Mouse (Mus musculus): ENCODE results near the gene Ywhag.
A peak's percentile ranks its signal among the peaks of the same experiment; 100 is the strongest.

Ywhag gene

GRCm38 (mm10) chr5:135934481-135935175 is at the start of gene Ywhag:
Gene Ywhag (minus strand): TSS chr5:135934616.
- peak; percentile 100 for DNase-seq (ENCODE audit: low spot score)

- peak; percentile 89 for DNase-seq (ENCODE audit: low spot score)
These were observed 48.0 kb upstream of the Ywhag start for GRCm38 (mm10) chr5:135982398-135982797.

- no peak for DNase-seq (ENCODE audit: low spot score)
These were observed 45.5 kb upstream of the Ywhag start, which contains the start of gene Zp3 for GRCm38 (mm10) chr5:135979904-135980303. Gene Zp3 (plus strand): TSS chr5:135980099.

- no peak for DNase-seq (ENCODE audit: low spot score)
These were observed 45.0 kb upstream of the Ywhag start for GRCm38 (mm10) chr5:135979381-135979780.

GRCm38 (mm10) chr5:135975893-135976668 is 41.7 kb upstream of the Ywhag start:
- DNase-seq (ENCODE audit: low spot score): no peak

GRCm38 (mm10) chr5:135974365-135974764 is 39.9 kb upstream of the Ywhag start, which contains the start of gene Ssc4d:
Gene Ssc4d (minus strand): TSS chr5:135974531.
- no peak for DNase-seq (ENCODE audit: low spot score)

- no peak for DNase-seq (ENCODE audit: low spot score)
These were observed 37.5 kb upstream of the Ywhag start for GRCm38 (mm10) chr5:135971876-135972275.

- DNase-seq (ENCODE audit: low spot score): no peak
These were observed 35.8 kb upstream of the Ywhag start for GRCm38 (mm10) chr5:135970247-135970646.

- DNase-seq (ENCODE audit: low spot score): peak; percentile 64
These were observed 34.4 kb upstream of the Ywhag start for GRCm38 (mm10) chr5:135968781-135969180.

- peak; percentile 43 for DNase-seq (ENCODE audit: low spot score)
These were observed 32.5 kb upstream of the Ywhag start for GRCm38 (mm10) chr5:135966866-135967265.

- DNase-seq (ENCODE audit: low spot score): peak; percentile 76
These were observed 31.1 kb upstream of the Ywhag start for GRCm38 (mm10) chr5:135965501-135965930.

- DNase-seq (ENCODE audit: low spot score): no peak
These were observed 28.8 kb upstream of the Ywhag start for GRCm38 (mm10) chr5:135963280-135963627.

- peak; percentile 100 for DNase-seq (ENCODE audit: low spot score)
These were observed 28.3 kb upstream of the Ywhag start for GRCm38 (mm10) chr5:135962492-135963279.

- no peak for DNase-seq (ENCODE audit: low spot score)
These were observed 27.7 kb upstream of the Ywhag start for GRCm38 (mm10) chr5:135962125-135962491.

- no peak for DNase-seq (ENCODE audit: low spot score)
These were observed 26.7 kb upstream of the Ywhag start for GRCm38 (mm10) chr5:135960909-135961635.

GRCm38 (mm10) chr5:135959911-135960310 is 25.5 kb upstream of the Ywhag start:
- peak; percentile 81 for DNase-seq (ENCODE audit: low spot score)

GRCm38 (mm10) chr5:135958367-135958766 is 24.0 kb upstream of the Ywhag start:
- no peak for DNase-seq (ENCODE audit: low spot score)

GRCm38 (mm10) chr5:135957207-135957974 is 23.0 kb upstream of the Ywhag start:
- DNase-seq (ENCODE audit: low spot score): no peak

GRCm38 (mm10) chr5:135956300-135957206 is 22.1 kb upstream of the Ywhag start:
- no peak for DNase-seq (ENCODE audit: low spot score)

GRCm38 (mm10) chr5:135952830-135953229 is 18.4 kb upstream of the Ywhag start:
- DNase-seq (ENCODE audit: low spot score): no peak
